Mouse (Mus musculus) adrenal gland, postnatal 10 days (tissue): ENCODE measurements around the gene Ces1f. TPM values are rescaled to one million over a fixed set of nuclear protein-coding genes. Genes with fewer than 3 reads are reported as not detected.

ENCODE experiments used
- total RNA-seq, 2 experiments: library from RNA; stranded (reverse); gene quantifications; 2 replicates each; pipeline ENCODE4 v1.2.3; 2021

Gene Ces1f
- total RNA-seq, 2 experiments from 2014 or later: 13.8 to 19.0 TPM

Other genes starting within 250 kb of the Ces1f start
- gene Ces1a, start 231.6 kb downstream of the Ces1f start, total RNA-seq: not detected
- 10 to 100 TPM in 1 of 2 experiments, 1 to 10 TPM in 1; 6.1 to 13.3 TPM for gene Ces1b, start 199.7 kb downstream of the Ces1f start, total RNA-seq
- gene Ces1c, start 148.5 kb downstream of the Ces1f start, total RNA-seq: 100 to 1,000 TPM; 103 to 217 TPM
- 100 to 1,000 TPM; 450 to 494 TPM for gene Ces1d, start 81.9 kb downstream of the Ces1f start, total RNA-seq
- gene Ces1e, start 50.1 kb downstream of the Ces1f start, total RNA-seq: 1 to 10 TPM; 2.0 to 4.0 TPM
- gene Ces1g, start 57.6 kb upstream of the Ces1f start, total RNA-seq: 1 to 10 TPM; 4.0 to 8.0 TPM
- gene Ces1h, start 100.0 kb upstream of the Ces1f start, total RNA-seq: not detected